9 mouse cellular contexts compared by ENCODE assay signal in the genomic region with DNA sequence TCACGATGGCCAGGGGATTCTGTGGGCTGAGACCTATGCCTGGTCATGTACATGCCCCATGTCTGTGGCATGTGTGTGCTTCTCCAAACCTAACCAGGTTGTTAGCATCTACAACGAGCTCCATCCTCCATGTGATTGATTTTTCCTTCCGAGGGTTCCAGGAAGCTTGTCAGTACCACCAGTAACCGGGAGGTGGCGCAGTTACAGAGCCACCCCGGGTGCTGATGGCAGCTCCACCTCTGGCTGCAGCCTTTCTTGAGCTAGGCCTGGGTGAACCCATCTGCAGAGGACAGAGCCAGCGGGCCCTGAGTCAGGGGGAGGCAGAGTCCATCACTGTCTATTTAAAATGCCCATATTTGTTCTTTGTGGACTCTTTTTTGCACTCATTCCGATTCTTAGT.
A peak's percentile ranks its signal among the peaks of the same experiment; 100 is the strongest.
DNase-seq lines count a peak whose midpoint lies in the region; TF ChIP-seq lines count a peak whose summit lies in the region.
"Had no signal": no experiment of that assay in that cellular context is flagged by ENCODE, and none has a peak within 500 bp of the region (broad histone marks: within the 10 kb centered on the region; RNA-seq: fewer than 3 reads in every experiment).

No protein-coding gene starts in this region.

- no peaks in the 10 kb centered on the region for H3K4me1 ChIP-seq in bone marrow, adult 2 months (ENCODE audit: control insufficient read depth, insufficient read depth, low read length)
- H3K4me1 ChIP-seq in embryonic fibroblast, embryonic 13.5 days (ENCODE audit: control insufficient read depth, insufficient read depth, low read length), result no peaks in the 10 kb centered on the region

- DNase-seq in spleen, postnatal 10 days (ENCODE audit: low spot score in 2 of 2), result peak; percentile 22 to 48
- DNase-seq in spleen, postnatal 36 days (ENCODE audit: low spot score in 2 of 2), result no peak
- DNase-seq in heart, postnatal 36 days, result peak; percentile 62 to 75
- DNase-seq in left cerebral cortex, postnatal 4 days, result peak; percentile 72
- DNase-seq in retina, postnatal 7 days (ENCODE audit: low read depth, low spot score), result peak; percentile 40
- DNase-seq in yolk sac, embryonic 10.5 days (ENCODE audit: low spot score), result no peak

- intact Hi-C loops in heart, postnatal 36 days (cut with DNase I), result loop anchor here (1.0 to 10.0 kb wide), 2 partner anchors 197 to 778 kb away; no protein-coding TSS in a partner anchor
- intact Hi-C loops in left cerebral cortex, postnatal 4 days (cut with DNase I), result loop anchor here (5.0 kb wide), 1 partner anchor 195 kb away; no protein-coding TSS in a partner anchor

- peak; percentile 62 for TF ChIP-seq CTCF in bone marrow, adult 2 months (IDR thresholded peaks at IDR 0.05; ENCODE audit: control insufficient read depth, insufficient read depth, low read length)
- TF ChIP-seq CTCF in embryonic fibroblast, embryonic 13.5 days (IDR thresholded peaks at IDR 0.05; ENCODE audit: borderline replicate concordance, insufficient read depth, low read length), result peak; percentile 65

- TF ChIP-seq POLR2A in bone marrow, adult 2 months (IDR thresholded peaks at IDR 0.05; ENCODE audit: borderline replicate concordance, control insufficient read depth, low read depth, low read length), result no peak
- TF ChIP-seq POLR2A in embryonic fibroblast, embryonic 13.5 days (IDR thresholded peaks at IDR 0.05; ENCODE audit: low read depth, low read length), result no peak

- no peak overlapping the region for H3K4me3 ChIP-seq in bone marrow, adult 2 months (replicated peaks; ENCODE audit: control insufficient read depth, low read depth, low read length)
- no peak overlapping the region for H3K4me3 ChIP-seq in embryonic fibroblast, embryonic 13.5 days (ENCODE audit: insufficient read depth, low read length)
- H3K4me3 ChIP-seq: myocyte had no signal

- H3K27ac ChIP-seq in bone marrow, adult 2 months (ENCODE audit: control insufficient read depth, insufficient read depth, low read depth, low read length, poor library complexity), result no peak overlapping the region
- H3K27ac ChIP-seq in embryonic fibroblast, embryonic 13.5 days (ENCODE audit: insufficient read depth, low read length), result no peak overlapping the region

- 15% methylated on average over 8 of the region's 8 CpGs for WGBS in bone marrow, adult 2 months

Comparison
In these comparisons a context has a peak if more than half of its experiments do, and no peak if none do; other contexts are left out.
1. DNase-seq: peak in spleen, postnatal 10 days (2 of 2), heart, postnatal 36 days (2 of 2), left cerebral cortex, postnatal 4 days (single experiment) and retina, postnatal 7 days (single experiment); none in spleen, postnatal 36 days (0 of 2) and yolk sac, embryonic 10.5 days (single experiment).